Mouse (Mus musculus): ENCODE data around the gene Olfr1229. TPM values are rescaled to one million over a fixed set of nuclear protein-coding genes. Genes with fewer than 3 reads are reported as not detected.

Olfr1229 gene
- not detected in 2 replicates for polyA plus RNA-seq (2012; rRNA removed)

GRCm38 (mm10) chr2:89287914-89288313 is at the start of gene Olfr1229:
Olfr1229 (minus strand) TSS chr2:89288014.
- WGBS = 68% methylated on average over 2 of the region's 2 CpGs
- DNase-seq (ENCODE audit: low read depth, low spot score) = no peak

- DNase-seq (ENCODE audit: low read depth, low spot score) = no peak
These were observed 41.8 kb upstream of the Olfr1229 start, which contains the start of gene Olfr1232 for GRCm38 (mm10) chr2:89329575-89329974. Olfr1232 (minus strand) TSS chr2:89329675.

- WGBS = 74% methylated on average over 2 of the region's 2 CpGs
- no peak for DNase-seq (ENCODE audit: low read depth, low spot score)
These were observed 19.2 kb upstream of the Olfr1229 start, which contains the start of gene Olfr1231 for GRCm38 (mm10) chr2:89306974-89307373. Olfr1231 (minus strand) TSS chr2:89307074.

GRCm38 (mm10) chr2:89297168-89297567 is 9.4 kb upstream of the Olfr1229 start, which contains the start of gene Olfr1230:
Olfr1230 (minus strand) TSS chr2:89297268.
- DNase-seq (ENCODE audit: low read depth, low spot score) = no peak
- WGBS = 82% methylated on average over 1 of the region's 1 CpGs

- no peak for DNase-seq (ENCODE audit: low read depth, low spot score)
These were observed 33.9 kb downstream of the Olfr1229 start, which contains the start of gene Olfr1228 for GRCm38 (mm10) chr2:89253962-89254361. Olfr1228 (minus strand) TSS chr2:89254062.

Other genes starting within 250 kb of the Olfr1229 start
- not detected in 2 replicates for gene Olfr1218, start 226.8 kb downstream of the Olfr1229 start, polyA plus RNA-seq (2012; rRNA removed)
- not detected in 2 replicates for gene Olfr1219, start 204.5 kb downstream of the Olfr1229 start, polyA plus RNA-seq (2012; rRNA removed)
- gene Olfr1220, start 181.2 kb downstream of the Olfr1229 start, polyA plus RNA-seq (2012; rRNA removed) = not detected in 2 replicates
- gene Olfr1221, start 170.7 kb downstream of the Olfr1229 start, polyA plus RNA-seq (2012; rRNA removed) = not detected in 2 replicates
- not detected in 2 replicates for gene Olfr1222, start 155.0 kb downstream of the Olfr1229 start, polyA plus RNA-seq (2012; rRNA removed)
- gene Olfr1223, start 136.5 kb downstream of the Olfr1229 start, polyA plus RNA-seq (2012; rRNA removed) = not detected in 2 replicates
- not detected in 2 replicates for gene Olfr1224-ps1, start 123.9 kb downstream of the Olfr1229 start, polyA plus RNA-seq (2012; rRNA removed)
- gene Olfr1225, start 113.3 kb downstream of the Olfr1229 start, polyA plus RNA-seq (2012; rRNA removed) = not detected in 2 replicates
- gene Olfr1226, start 88.0 kb downstream of the Olfr1229 start, polyA plus RNA-seq (2012; rRNA removed) = not detected in 2 replicates
- gene Olfr1228, start 34.0 kb downstream of the Olfr1229 start, polyA plus RNA-seq (2012; rRNA removed) = not detected in 2 replicates
- gene Olfr1230, start 9.3 kb upstream of the Olfr1229 start, polyA plus RNA-seq (2012; rRNA removed) = not detected in 2 replicates
- gene Olfr1231, start 19.1 kb upstream of the Olfr1229 start, polyA plus RNA-seq (2012; rRNA removed) = not detected in 2 replicates
- not detected in 2 replicates for gene Olfr1232, start 41.7 kb upstream of the Olfr1229 start, polyA plus RNA-seq (2012; rRNA removed)
- gene Olfr1233, start 54.4 kb upstream of the Olfr1229 start, polyA plus RNA-seq (2012; rRNA removed) = not detected in 2 replicates
- not detected in 2 replicates for gene Olfr1234, start 76.9 kb upstream of the Olfr1229 start, polyA plus RNA-seq (2012; rRNA removed)
- not detected in 2 replicates for gene Olfr1238, start 121.7 kb upstream of the Olfr1229 start, polyA plus RNA-seq (2012; rRNA removed)
- gene Olfr1239, start 132.4 kb upstream of the Olfr1229 start, polyA plus RNA-seq (2012; rRNA removed) = not detected in 2 replicates
- gene Olfr1240, start 155.0 kb upstream of the Olfr1229 start, polyA plus RNA-seq (2012; rRNA removed) = not detected in 2 replicates
- gene Olfr1241, start 199.1 kb upstream of the Olfr1229 start, polyA plus RNA-seq (2012; rRNA removed) = not detected in 2 replicates
- gene Olfr1242, start 210.3 kb upstream of the Olfr1229 start, polyA plus RNA-seq (2012; rRNA removed) = not detected in 2 replicates
- not detected in 2 replicates for gene Olfr1243, start 243.5 kb upstream of the Olfr1229 start, polyA plus RNA-seq (2012; rRNA removed)

All from large intestine, adult 2 months (tissue).